In genomic region chr6:4489366-4490245, GRCm38 (mm10) we compare ENCODE assay signal across 9 mouse cellular contexts. TPM values are rescaled to one million over a fixed set of nuclear protein-coding genes. Genes with fewer than 3 reads are reported as not detected.
DNase-seq lines count a peak whose midpoint lies in the region.
"Had no signal": no experiment of that assay in that cellular context is flagged by ENCODE, and none has a peak within 500 bp of the region (broad histone marks: within the 10 kb centered on the region; RNA-seq: fewer than 3 reads in every experiment).

No protein-coding gene starts in this region.

- H3K27me3 ChIP-seq in heart, embryonic 10.5 days (ENCODE audit: insufficient read depth, poor library complexity, severe bottlenecking) = no peaks in the 10 kb centered on the region

- H3K4me3 ChIP-seq in heart, embryonic 10.5 days = peak overlapping the region; percentile 39

- H3K36me3 ChIP-seq in heart, embryonic 10.5 days = no peaks in the 10 kb centered on the region

- H3K4me1 ChIP-seq in heart, embryonic 10.5 days = peaks cover 26% of the 10 kb centered on the region

- H3K9me3 ChIP-seq in heart, embryonic 10.5 days = no peaks in the 10 kb centered on the region

- peak; percentile 36 to 55 for DNase-seq in urinary bladder, postnatal 36 days (ENCODE audit: low spot score in 2 of 2)
- DNase-seq in urinary bladder, postnatal 25 days (ENCODE audit: low spot score) = no peak
- peak; percentile 79 for DNase-seq in heart, embryonic 10.5 days (ENCODE audit: low spot score)
- peak; percentile 50 for DNase-seq in kidney, adult 9 months
- peak; percentile 74 for DNase-seq in lung, postnatal 25 days (ENCODE audit: low spot score)
- DNase-seq in thymus, postnatal 14 days = no peak
- DNase-seq in thymus, postnatal 36 days = no peak
- no peak for DNase-seq in T-cell, adult 2 months (ENCODE audit: low spot score)

- WGBS in heart, embryonic 10.5 days = 21% methylated on average over 6 of the region's 6 CpGs

- peak overlapping the region; percentile 84 for H3K27ac ChIP-seq in heart, embryonic 10.5 days
- H3K27ac ChIP-seq: macrophage had no signal

RNA-seq across cellular contexts. Expression of gene Col1a2, which starts 15.0 kb away (rescaled TPM):
- polyA plus RNA-seq in heart, embryonic 10.5 days (2016; fragmentation: Nextera tagmentation; extraction: Ambion mirVana) = 88.7 and 175 TPM in 2 replicates

Comparison
In these comparisons a context has a peak if more than half of its experiments do, and no peak if none do; other contexts are left out.
1. DNase-seq: peak in urinary bladder, postnatal 36 days (2 of 2), heart, embryonic 10.5 days (single experiment), kidney, adult 9 months (single experiment) and lung, postnatal 25 days (single experiment); none in urinary bladder, postnatal 25 days (single experiment), thymus, postnatal 14 days (single experiment), thymus, postnatal 36 days (0 of 2) and T-cell, adult 2 months (single experiment).